Mouse (Mus musculus): ENCODE results near the gene B3galnt1.

The B3galnt1 gene

GRCm38 (mm10) chr3:69598261-69599165 lies at the start of gene B3galnt1:
Gene B3galnt1 (minus strand): TSS chr3:69598960.
- DNase-seq (ENCODE audit: low spot score in 2 of 2) = no peak

GRCm38 (mm10) chr3:69634521-69634920 lies 35.8 kb upstream of the B3galnt1 start:
- DNase-seq (ENCODE audit: low spot score in 2 of 2) = no peak

GRCm38 (mm10) chr3:69633706-69634420 lies 35.1 kb upstream of the B3galnt1 start:
- DNase-seq (ENCODE audit: low spot score in 2 of 2) = no peak

- no peak for DNase-seq (ENCODE audit: low spot score in 2 of 2)
Measured at GRCm38 (mm10) chr3:69626963-69627590, 28.3 kb upstream of the B3galnt1 start.

GRCm38 (mm10) chr3:69626213-69626962 lies 27.6 kb upstream of the B3galnt1 start:
- DNase-seq (ENCODE audit: low spot score in 2 of 2) = no peak

GRCm38 (mm10) chr3:69624182-69624581 lies 25.4 kb upstream of the B3galnt1 start:
- no peak for DNase-seq (ENCODE audit: low spot score in 2 of 2)

GRCm38 (mm10) chr3:69607909-69608308 lies 9.1 kb upstream of the B3galnt1 start:
- no peak for DNase-seq (ENCODE audit: low spot score in 2 of 2)

GRCm38 (mm10) chr3:69607468-69607867 lies 8.7 kb upstream of the B3galnt1 start:
- no peak for DNase-seq (ENCODE audit: low spot score in 2 of 2)

- DNase-seq (ENCODE audit: low spot score in 2 of 2) = no peak
Measured at GRCm38 (mm10) chr3:69606923-69607322, 8.2 kb upstream of the B3galnt1 start.

- no peak for DNase-seq (ENCODE audit: low spot score in 2 of 2)
Measured at GRCm38 (mm10) chr3:69599166-69599500, 373 bp upstream of the B3galnt1 start.

- no peak for DNase-seq (ENCODE audit: low spot score in 2 of 2)
Measured at GRCm38 (mm10) chr3:69597816-69598215, 944 bp downstream of the B3galnt1 start.

GRCm38 (mm10) chr3:69597211-69597610 lies 1.5 kb downstream of the B3galnt1 start:
- no peak for DNase-seq (ENCODE audit: low spot score in 2 of 2)

GRCm38 (mm10) chr3:69596116-69596515 lies 2.6 kb downstream of the B3galnt1 start:
- DNase-seq (ENCODE audit: low spot score in 2 of 2) = no peak

GRCm38 (mm10) chr3:69594071-69594470 lies 4.7 kb downstream of the B3galnt1 start:
- no peak for DNase-seq (ENCODE audit: low spot score in 2 of 2)

- DNase-seq (ENCODE audit: low spot score in 2 of 2) = no peak
Measured at GRCm38 (mm10) chr3:69593426-69593825, 5.3 kb downstream of the B3galnt1 start.

GRCm38 (mm10) chr3:69588101-69588760 lies 10.5 kb downstream of the B3galnt1 start:
- DNase-seq (ENCODE audit: low spot score in 2 of 2) = no peak

- DNase-seq (ENCODE audit: low spot score in 2 of 2) = no peak
Measured at GRCm38 (mm10) chr3:69583798-69584197, 15.0 kb downstream of the B3galnt1 start.

GRCm38 (mm10) chr3:69578791-69579190 lies 20.0 kb downstream of the B3galnt1 start:
- no peak for DNase-seq (ENCODE audit: low spot score in 2 of 2)

- DNase-seq (ENCODE audit: low spot score in 2 of 2) = no peak
Measured at GRCm38 (mm10) chr3:69576715-69577114, 22.0 kb downstream of the B3galnt1 start.

GRCm38 (mm10) chr3:69575577-69575976 lies 23.2 kb downstream of the B3galnt1 start:
- no peak for DNase-seq (ENCODE audit: low spot score in 2 of 2)

- no peak for DNase-seq (ENCODE audit: low spot score in 2 of 2)
Measured at GRCm38 (mm10) chr3:69572561-69572960, 26.2 kb downstream of the B3galnt1 start.

Data from thymus, postnatal 10 days (tissue).